Mouse (Mus musculus): ENCODE data around the gene Spata3. TPM values are rescaled to one million over a fixed set of nuclear protein-coding genes. Genes with fewer than 3 reads are reported as not detected.

The Spata3 gene
- polyA plus RNA-seq, 1 experiment from 2014 or later = 0.67 TPM

DNA sequence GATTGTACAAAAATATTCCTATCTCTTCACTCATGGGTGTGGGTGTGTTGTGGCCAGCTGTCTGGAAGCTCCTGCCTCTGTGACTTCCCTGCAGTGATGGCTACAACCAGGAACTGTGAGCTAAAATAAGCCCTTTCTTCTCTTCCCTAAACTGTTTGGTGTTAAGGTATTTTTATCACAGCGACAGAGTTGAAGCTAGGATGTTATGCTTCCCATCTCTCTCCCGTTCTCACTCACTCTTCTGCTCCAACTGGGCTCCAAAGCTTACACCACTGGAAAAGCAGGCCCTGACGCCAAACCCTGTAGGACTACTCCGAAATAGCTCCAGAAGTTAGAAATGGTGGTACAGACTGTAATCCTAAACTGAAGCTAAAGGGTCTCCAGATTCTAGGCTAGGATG is 28.4 kb downstream of the Spata3 start:
- peaks cover 23% of the 10 kb centered on the region for H3K27me3 ChIP-seq (ENCODE audit: control insufficient read depth, insufficient read depth, low read depth, low read length)
- H3K27ac ChIP-seq (ENCODE audit: low read length) = no peak overlapping the region
- H3K36me3 ChIP-seq (ENCODE audit: control insufficient read depth, insufficient read depth, low read length) = no peaks in the 10 kb centered on the region
- no peak for ATAC-seq
- H3K9ac ChIP-seq (ENCODE audit: low read depth, low read length) = no peak overlapping the region
- H3K4me1 ChIP-seq (ENCODE audit: control insufficient read depth, insufficient read depth, low read length) = peaks cover 12% of the 10 kb centered on the region
- peaks cover 8% of the 10 kb centered on the region; the same call in 1 of the 2 replicates for H3K9me3 ChIP-seq (replicated peaks; ENCODE audit: control insufficient read depth, low read length, poor library complexity, severe bottlenecking)
- H3K4me2 ChIP-seq (ENCODE audit: low read length) = peak overlapping the region; percentile 91; the same call in 1 of the 2 replicates
- 61% methylated on average over 4 of the region's 4 CpGs for WGBS
- no peak overlapping the region for H3K4me3 ChIP-seq (ENCODE audit: low read depth, low read length)

DNA sequence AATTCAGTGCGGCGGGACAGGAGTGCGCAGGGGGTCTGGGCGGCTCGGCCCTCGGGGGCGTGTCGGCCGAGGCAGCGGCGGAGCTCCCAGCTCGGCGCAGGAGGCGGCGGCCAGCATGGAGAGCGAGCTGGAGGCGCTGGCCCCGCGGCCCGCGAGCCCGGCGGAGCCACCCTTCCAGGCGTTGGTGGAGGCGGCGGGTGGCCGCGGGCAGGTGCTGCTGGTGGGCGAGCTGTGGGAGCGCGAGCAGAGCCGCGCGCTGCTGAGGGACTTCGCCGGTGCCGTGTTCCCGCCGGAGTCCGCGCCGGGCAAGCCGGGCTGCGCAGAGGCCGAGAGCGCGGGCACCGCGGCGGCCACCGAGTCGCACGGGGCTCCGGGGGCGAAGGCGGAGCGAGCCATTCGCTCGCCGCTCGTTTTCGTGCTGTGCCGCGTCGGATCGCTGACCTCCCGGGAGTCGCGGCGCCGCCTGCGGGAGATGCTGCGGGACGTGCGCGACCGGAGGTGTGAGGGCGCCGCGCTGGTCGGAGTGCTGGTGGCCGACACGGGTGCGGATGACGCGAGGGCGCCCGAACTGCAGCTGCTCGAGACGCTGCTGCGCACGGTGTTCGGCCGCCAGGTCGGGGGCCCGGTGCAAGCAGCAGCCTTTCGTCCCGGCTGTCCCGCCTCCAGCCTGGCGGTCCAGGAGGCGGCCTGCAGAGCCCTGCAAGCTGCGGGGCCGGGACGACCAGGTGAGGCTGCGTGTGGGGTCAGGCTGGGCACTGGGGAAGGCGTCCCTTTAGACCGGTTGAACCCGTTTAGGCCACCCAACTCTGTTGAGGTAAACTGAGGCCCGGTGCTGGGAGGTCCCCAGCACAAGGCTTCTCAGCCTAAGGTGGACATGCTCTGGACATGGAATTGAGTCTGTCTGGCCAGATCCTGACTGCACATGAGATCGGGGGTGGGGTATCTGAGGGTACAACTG is 29.5 kb downstream of the Spata3 start, which contains the start of gene 2810459M11Rik:
Gene 2810459M11Rik (plus strand): TSS at position 16 of the 958 bp plus-strand sequence.
- ATAC-seq = peak; percentile 84
- Histone ChIP-seq H3K9me3 (replicated peaks; ENCODE audit: control insufficient read depth, low read length, poor library complexity, severe bottlenecking) (peaks cover 8% of the 10 kb centered on the region; the same call in 1 of the 2 replicates), H3K27ac (ENCODE audit: low read length) (peak within 1 kb of the TSS; percentile 45), H3K4me2 (ENCODE audit: low read length) (peak within 1 kb of the TSS; percentile 91), H3K36me3 (ENCODE audit: control insufficient read depth, insufficient read depth, low read length) (no peaks in the 10 kb centered on the region), H3K4me1 (ENCODE audit: control insufficient read depth, insufficient read depth, low read length) (peaks cover 12% of the 10 kb centered on the region), H3K27me3 (ENCODE audit: control insufficient read depth, insufficient read depth, low read depth, low read length) (peaks cover 23% of the 10 kb centered on the region), H3K9ac (ENCODE audit: low read depth, low read length) (peak within 1 kb of the TSS; percentile 79), H3K4me3 (ENCODE audit: low read depth, low read length) (peak within 1 kb of the TSS; percentile 69)
- WGBS = under 1% methylated on average over 98 of the region's 110 CpGs

DNA sequence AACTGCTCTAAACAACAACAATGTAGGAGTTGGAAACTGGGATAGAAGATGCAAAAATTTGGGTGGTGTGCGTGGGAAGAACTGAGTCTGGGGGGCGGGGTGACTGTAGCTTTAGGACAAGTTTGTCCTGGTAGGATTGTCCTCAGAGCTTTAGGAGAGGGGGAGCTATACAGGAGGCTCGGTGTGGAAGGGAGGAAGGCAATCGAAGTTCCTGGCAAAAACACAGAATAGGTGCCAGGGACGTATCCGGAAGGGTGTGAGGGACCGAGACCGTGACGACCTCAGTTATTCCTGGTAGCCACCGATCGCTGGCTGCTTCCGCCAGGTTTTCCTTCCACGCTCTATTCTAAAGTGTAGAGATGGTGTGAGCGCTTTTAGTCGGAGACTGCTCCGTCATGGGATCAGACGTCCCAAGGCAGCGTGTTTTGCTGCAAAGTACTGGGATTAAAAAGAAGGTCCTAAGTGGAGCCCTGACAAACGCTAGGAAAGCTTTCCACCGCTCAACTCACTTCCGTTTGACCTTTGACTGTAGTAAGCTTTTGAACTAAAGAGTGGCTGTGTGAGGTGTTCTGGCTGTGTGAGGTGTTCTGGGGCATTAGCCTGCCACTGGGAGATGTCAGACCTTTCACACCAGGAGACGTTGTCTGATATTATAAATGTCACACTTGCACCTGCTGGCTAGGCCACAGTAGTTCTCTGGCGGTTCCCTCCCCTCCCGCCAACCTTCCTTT is 30.4 kb downstream of the Spata3 start:
- H3K36me3 ChIP-seq (ENCODE audit: control insufficient read depth, insufficient read depth, low read length) = no peaks in the 10 kb centered on the region
- peak overlapping the region; percentile 79; the same call in 1 of the 2 replicates for H3K9ac ChIP-seq (ENCODE audit: low read depth, low read length)
- peaks cover 23% of the 10 kb centered on the region for H3K27me3 ChIP-seq (ENCODE audit: control insufficient read depth, insufficient read depth, low read depth, low read length)
- WGBS = 5% methylated on average over 24 of the region's 24 CpGs
- 0 out of 2 replicates have a peak, but pooled peaks cover 2% of the 10 kb centered on the region for H3K9me3 ChIP-seq (replicated peaks; ENCODE audit: control insufficient read depth, low read length, poor library complexity, severe bottlenecking)
- no peak overlapping the region for H3K27ac ChIP-seq (ENCODE audit: low read length)
- H3K4me3 ChIP-seq (ENCODE audit: low read depth, low read length) = peak overlapping the region; percentile 69
- peak overlapping the region; percentile 91 for H3K4me2 ChIP-seq (ENCODE audit: low read length)
- peaks cover 12% of the 10 kb centered on the region for H3K4me1 ChIP-seq (ENCODE audit: control insufficient read depth, insufficient read depth, low read length)
- peak; percentile 12; the same call in 1 of the 2 replicates for ATAC-seq

DNA sequence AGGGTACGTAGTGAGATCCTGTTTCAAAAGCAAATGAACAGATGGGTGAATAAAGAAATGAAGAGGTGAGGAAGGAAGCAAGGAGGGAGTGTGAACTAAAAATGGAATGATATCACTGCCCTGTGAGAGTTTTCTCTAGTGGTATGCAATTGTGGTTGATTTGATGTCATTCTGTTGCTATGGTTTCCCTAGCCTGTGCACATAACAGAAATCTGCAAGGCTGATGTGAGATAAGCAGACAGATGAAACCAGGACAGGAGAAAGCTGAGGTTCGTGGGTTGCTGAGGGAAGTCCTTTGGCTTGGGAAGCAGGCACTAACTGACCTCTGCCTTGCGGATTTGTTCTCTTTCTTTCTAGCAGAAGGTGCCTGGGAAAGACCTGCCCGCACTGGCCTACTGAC is 31.6 kb downstream of the Spata3 start:
- WGBS = 80% methylated on average over 4 of the region's 4 CpGs
- H3K9ac ChIP-seq (ENCODE audit: low read depth, low read length) = no peak overlapping the region
- no peak overlapping the region for H3K4me3 ChIP-seq (ENCODE audit: low read depth, low read length)
- no peak for ATAC-seq
- no peak overlapping the region for H3K27ac ChIP-seq (ENCODE audit: low read length)
- no peaks in the 10 kb centered on the region for H3K9me3 ChIP-seq (replicated peaks; ENCODE audit: control insufficient read depth, low read length, poor library complexity, severe bottlenecking)
- H3K36me3 ChIP-seq (ENCODE audit: control insufficient read depth, insufficient read depth, low read length) = no peaks in the 10 kb centered on the region
- H3K27me3 ChIP-seq (ENCODE audit: control insufficient read depth, insufficient read depth, low read depth, low read length) = peaks cover 23% of the 10 kb centered on the region
- peak overlapping the region; percentile 20; the same call in 1 of the 2 replicates for H3K4me2 ChIP-seq (ENCODE audit: low read length)
- H3K4me1 ChIP-seq (ENCODE audit: control insufficient read depth, insufficient read depth, low read length) = peaks cover 12% of the 10 kb centered on the region

DNA sequence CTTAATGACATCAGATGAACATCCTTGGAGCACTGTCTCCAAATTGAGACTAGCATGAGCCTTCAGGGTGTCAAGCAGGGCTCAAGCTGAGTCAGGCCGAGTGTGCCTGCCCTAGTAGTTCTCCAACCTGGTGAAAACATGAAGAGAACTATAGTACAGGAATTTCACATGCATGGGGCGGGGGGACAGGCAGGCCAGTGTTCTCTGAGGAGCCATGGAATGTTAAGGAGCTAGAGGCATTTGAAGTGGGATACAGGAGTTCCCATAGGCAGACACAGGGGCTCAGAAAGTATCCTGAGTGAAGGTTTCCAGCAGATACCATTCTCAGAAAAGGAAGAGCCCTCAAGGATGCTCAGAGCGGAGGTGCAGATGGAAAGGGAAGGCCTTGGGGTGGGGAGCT is 32.1 kb downstream of the Spata3 start:
- H3K9ac ChIP-seq (ENCODE audit: low read depth, low read length) = no peak overlapping the region
- WGBS = 82% methylated on average over 3 of the region's 3 CpGs
- H3K9me3 ChIP-seq (replicated peaks; ENCODE audit: control insufficient read depth, low read length, poor library complexity, severe bottlenecking) = no peaks in the 10 kb centered on the region
- no peak for ATAC-seq
- H3K36me3 ChIP-seq (ENCODE audit: control insufficient read depth, insufficient read depth, low read length) = no peaks in the 10 kb centered on the region
- H3K27me3 ChIP-seq (ENCODE audit: control insufficient read depth, insufficient read depth, low read depth, low read length) = peaks cover 23% of the 10 kb centered on the region
- no peak overlapping the region for H3K4me2 ChIP-seq (ENCODE audit: low read length)
- peaks cover 12% of the 10 kb centered on the region for H3K4me1 ChIP-seq (ENCODE audit: control insufficient read depth, insufficient read depth, low read length)
- H3K27ac ChIP-seq (ENCODE audit: low read length) = no peak overlapping the region
- no peak overlapping the region for H3K4me3 ChIP-seq (ENCODE audit: low read depth, low read length)

DNA sequence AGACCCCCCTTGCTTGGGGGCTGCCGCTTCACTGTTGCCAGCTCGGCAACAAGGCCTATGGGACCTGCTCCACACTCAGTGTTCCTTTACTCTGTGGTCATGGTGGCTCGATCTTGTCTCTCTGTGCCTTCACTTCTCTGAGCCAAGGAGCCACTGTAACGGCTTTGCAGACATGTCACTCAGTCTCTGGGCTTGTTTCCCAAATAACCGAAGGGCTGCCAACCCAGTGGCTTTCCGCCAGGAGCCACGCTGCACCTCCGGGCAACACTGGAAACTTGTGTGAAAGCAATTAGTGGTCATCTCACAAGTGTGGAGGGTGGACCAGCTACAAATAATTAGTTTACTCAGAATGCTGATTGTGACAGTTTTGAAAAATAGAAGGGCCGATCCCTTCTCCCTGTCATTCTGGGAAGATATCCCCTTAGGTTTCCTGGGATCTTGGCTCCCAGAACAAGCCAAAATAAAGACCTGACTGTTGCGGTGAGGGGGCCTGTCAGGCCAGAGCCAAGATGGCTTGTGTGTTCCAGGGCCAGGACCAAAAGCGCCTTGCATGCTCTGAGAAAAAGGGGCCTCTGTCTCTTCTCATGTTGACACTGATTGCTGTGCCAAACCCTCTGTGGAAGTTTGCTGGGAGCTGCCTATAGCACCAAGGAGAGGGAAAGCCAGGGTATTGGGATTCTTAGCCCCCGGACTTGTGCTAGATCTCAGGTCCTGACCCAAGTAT is 36.7 kb downstream of the Spata3 start:
- Histone ChIP-seq H3K36me3 (ENCODE audit: control insufficient read depth, insufficient read depth, low read length) (no peaks in the 10 kb centered on the region), H3K27ac (ENCODE audit: low read length) (peak overlapping the region; percentile 71)

DNA sequence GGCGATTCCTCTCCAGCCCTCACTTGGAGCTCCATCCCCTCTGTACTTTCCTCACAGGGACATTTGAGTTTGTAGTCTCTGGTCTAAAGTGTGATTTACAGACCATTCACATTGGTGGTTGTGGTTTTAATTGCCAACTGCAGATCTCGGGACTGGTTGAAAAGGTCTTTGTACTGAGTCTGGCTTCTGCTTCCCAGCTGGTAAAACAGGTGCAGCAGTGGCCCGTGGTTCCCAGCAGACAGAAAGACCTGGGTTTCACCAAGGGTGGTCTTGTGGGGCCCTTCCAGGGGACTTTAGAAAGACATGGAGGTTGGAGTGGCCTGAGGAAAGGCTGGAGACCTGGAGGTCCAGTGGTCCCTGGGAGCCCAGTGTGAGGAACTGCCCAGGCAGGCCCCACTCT is 38.3 kb downstream of the Spata3 start:
- Histone ChIP-seq H3K36me3 (ENCODE audit: control insufficient read depth, insufficient read depth, low read length) (no peaks in the 10 kb centered on the region), H3K9ac (ENCODE audit: low read depth, low read length) (no peak overlapping the region), H3K4me3 (ENCODE audit: low read depth, low read length) (no peak overlapping the region), H3K27ac (ENCODE audit: low read length) (no peak overlapping the region), H3K4me2 (ENCODE audit: low read length) (no peak overlapping the region), H3K27me3 (ENCODE audit: control insufficient read depth, insufficient read depth, low read depth, low read length) (no peaks in the 10 kb centered on the region), H3K4me1 (ENCODE audit: control insufficient read depth, insufficient read depth, low read length) (peaks cover 4% of the 10 kb centered on the region), H3K9me3 (replicated peaks; ENCODE audit: control insufficient read depth, low read length, poor library complexity, severe bottlenecking) (no peaks in the 10 kb centered on the region)
- WGBS = 45% methylated on average over 3 of the region's 3 CpGs
- ATAC-seq = no peak

More for the DNA sequence above, 36.7 kb downstream of the Spata3 start:
- no peaks in the 10 kb centered on the region for H3K9me3 ChIP-seq (replicated peaks; ENCODE audit: control insufficient read depth, low read length, poor library complexity, severe bottlenecking)
- H3K4me2 ChIP-seq (ENCODE audit: low read length) = no peak overlapping the region
- H3K4me1 ChIP-seq (ENCODE audit: control insufficient read depth, insufficient read depth, low read length) = no peaks in the 10 kb centered on the region
- H3K27me3 ChIP-seq (ENCODE audit: control insufficient read depth, insufficient read depth, low read depth, low read length) = peaks cover 7% of the 10 kb centered on the region
- no peak overlapping the region for H3K4me3 ChIP-seq (ENCODE audit: low read depth, low read length)
- peak; percentile 76 for ATAC-seq
- H3K9ac ChIP-seq (ENCODE audit: low read depth, low read length) = no peak overlapping the region
- 74% methylated on average over 12 of the region's 12 CpGs for WGBS

DNA sequence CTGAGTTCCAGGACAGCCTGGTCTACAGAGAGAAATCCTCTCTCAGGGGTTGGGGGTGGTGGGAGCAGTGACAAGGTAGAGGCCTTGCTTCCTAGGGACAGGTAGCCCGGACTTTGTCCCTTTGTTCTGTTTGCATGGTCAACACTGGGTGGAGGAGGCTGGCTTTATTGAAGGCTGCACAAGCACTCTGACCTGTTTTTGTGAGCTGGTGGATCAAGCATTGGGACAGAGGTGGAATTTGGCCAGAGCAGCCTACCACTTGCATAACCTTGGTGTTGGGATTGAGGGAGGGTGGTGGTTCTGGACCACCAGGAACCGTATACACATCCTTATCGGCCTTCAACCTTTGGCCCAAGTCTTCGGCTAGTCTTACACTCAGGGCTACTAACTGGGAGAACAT is 39.7 kb downstream of the Spata3 start:
- WGBS = 95% methylated on average over 4 of the region's 4 CpGs
- H3K9ac ChIP-seq (ENCODE audit: low read depth, low read length) = no peak overlapping the region
- H3K9me3 ChIP-seq (replicated peaks; ENCODE audit: control insufficient read depth, low read length, poor library complexity, severe bottlenecking) = no peaks in the 10 kb centered on the region
- H3K27ac ChIP-seq (ENCODE audit: low read length) = no peak overlapping the region
- H3K4me3 ChIP-seq (ENCODE audit: low read depth, low read length) = no peak overlapping the region
- peaks cover 4% of the 10 kb centered on the region for H3K4me1 ChIP-seq (ENCODE audit: control insufficient read depth, insufficient read depth, low read length)
- H3K4me2 ChIP-seq (ENCODE audit: low read length) = no peak overlapping the region
- no peaks in the 10 kb centered on the region for H3K27me3 ChIP-seq (ENCODE audit: control insufficient read depth, insufficient read depth, low read depth, low read length)
- no peak for ATAC-seq
- H3K36me3 ChIP-seq (ENCODE audit: control insufficient read depth, insufficient read depth, low read length) = no peaks in the 10 kb centered on the region

Measured in midbrain, embryonic 16.5 days (tissue).